Mouse (Mus musculus) lung, adult 10 weeks (tissue): ENCODE data around the gene Mboat1. TPM values are rescaled to one million over a fixed set of nuclear protein-coding genes. Genes with fewer than 3 reads are reported as not detected.

ENCODE experiments used
- polyA plus RNA-seq: library from polyadenylated mRNA; stranded (reverse); fragments of 350-450 nt; fragmentation: Illumina TruSeq; extraction: RNeasy Lipid Tissue Mini Kit (QIAGEN cat#74804); gene quantifications from one replicate; pipeline ENCODE4 v1.2.3, GENCODE M21; 2014; ENCODE audit warnings: low read depth, low replicate concordance; ENCODE audit not compliant: insufficient read depth

Mboat1 gene
- 5.4 TPM for polyA plus RNA-seq

DNA sequence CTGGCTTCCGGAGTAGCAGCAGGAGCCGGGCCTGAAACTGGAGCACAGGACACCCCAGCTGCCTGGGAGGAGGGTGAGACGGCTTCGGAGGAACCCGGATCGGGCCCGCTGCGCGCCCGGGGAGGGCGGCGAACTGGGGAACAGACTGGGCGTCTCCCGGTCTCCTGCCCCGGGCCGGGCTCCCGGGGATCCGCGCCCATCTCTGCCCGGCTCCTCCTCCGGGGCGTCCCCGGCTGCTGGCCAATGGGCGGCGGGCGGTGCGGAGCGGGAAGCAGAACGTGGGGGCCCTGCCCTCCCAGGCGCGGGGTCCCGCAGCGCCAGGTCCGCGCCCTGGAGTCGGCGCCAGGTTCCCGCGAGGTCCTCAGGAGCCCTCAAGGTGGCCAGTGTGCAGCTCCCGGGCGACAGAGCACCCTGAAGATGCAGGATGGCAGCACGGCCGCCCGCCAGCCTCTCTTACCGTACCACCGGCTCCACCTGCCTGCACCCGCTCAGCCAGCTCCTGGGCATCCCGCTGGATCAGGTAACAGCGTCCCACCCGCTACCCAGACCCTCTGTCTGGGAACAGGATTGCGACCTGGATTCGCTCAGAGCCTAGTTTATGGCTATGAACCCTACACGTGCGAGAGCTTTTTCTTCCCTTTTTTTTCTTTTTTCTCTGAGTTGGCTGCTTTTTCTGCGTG, at the start of gene Mboat1:
Gene Mboat1 (plus strand): TSS at position 247 of the 680 bp plus-strand sequence.

Other genes starting within 250 kb of the Mboat1 start
- 1.9 TPM for gene E2f3, start 150.4 kb upstream of the Mboat1 start, polyA plus RNA-seq
- 8.5 TPM for gene Agtr1a, start 200.0 kb downstream of the Mboat1 start, polyA plus RNA-seq